Mouse (Mus musculus) lung, postnatal 36 days (tissue): ENCODE data around the gene Tmem150c.

Source experiments
- DNase-seq: peaks from one replicate; pipeline ENCODE4 v3.0.0; 2022; ENCODE audit warnings: mixed read lengths

Tmem150c gene

GRCm38 (mm10) chr5:100166591-100167491 is 7.2 kb upstream of the Tmem150c start:
- peak; percentile 63 for DNase-seq

- peak; percentile 21 for DNase-seq
These were observed 3.8 kb upstream of the Tmem150c start for GRCm38 (mm10) chr5:100163368-100163767.

- peak; percentile 10 for DNase-seq
These were observed 3.2 kb upstream of the Tmem150c start for GRCm38 (mm10) chr5:100162857-100163256.

GRCm38 (mm10) chr5:100162053-100162452 is 2.4 kb upstream of the Tmem150c start:
- DNase-seq, result no peak

GRCm38 (mm10) chr5:100158791-100159637 is 594 bp downstream of the Tmem150c start:
- peak; percentile 15 for DNase-seq

- no peak for DNase-seq
These were observed 1.3 kb downstream of the Tmem150c start for GRCm38 (mm10) chr5:100158301-100158700.

GRCm38 (mm10) chr5:100155646-100156045 is 4.0 kb downstream of the Tmem150c start:
- no peak for DNase-seq

GRCm38 (mm10) chr5:100149967-100150366 is 9.6 kb downstream of the Tmem150c start:
- no peak for DNase-seq

GRCm38 (mm10) chr5:100144836-100145235 is 14.8 kb downstream of the Tmem150c start:
- no peak for DNase-seq

GRCm38 (mm10) chr5:100127283-100127682 is 32.3 kb downstream of the Tmem150c start:
- peak; percentile 56 for DNase-seq

- DNase-seq, result no peak
These were observed 34.0 kb downstream of the Tmem150c start for GRCm38 (mm10) chr5:100125409-100126123.

- DNase-seq, result no peak
These were observed 35.1 kb downstream of the Tmem150c start for GRCm38 (mm10) chr5:100124530-100124929.

GRCm38 (mm10) chr5:100123283-100123682 is 36.3 kb downstream of the Tmem150c start:
- DNase-seq, result no peak

- no peak for DNase-seq
These were observed 38.4 kb downstream of the Tmem150c start for GRCm38 (mm10) chr5:100121170-100121569.

GRCm38 (mm10) chr5:100120711-100121141 is 38.9 kb downstream of the Tmem150c start:
- peak; percentile 3 for DNase-seq

GRCm38 (mm10) chr5:100119331-100119730 is 40.3 kb downstream of the Tmem150c start:
- DNase-seq, result no peak

- no peak for DNase-seq
These were observed 46.2 kb downstream of the Tmem150c start for GRCm38 (mm10) chr5:100113403-100113802.

- no peak for DNase-seq
These were observed 49.0 kb downstream of the Tmem150c start for GRCm38 (mm10) chr5:100110581-100110980.

GRCm38 (mm10) chr5:100109543-100110282 is 49.9 kb downstream of the Tmem150c start:
- DNase-seq, result peak; percentile 23

GRCm38 (mm10) chr5:100108866-100109265 is 50.7 kb downstream of the Tmem150c start:
- peak; percentile 55 for DNase-seq

GRCm38 (mm10) chr5:100102395-100102794 is 57.2 kb downstream of the Tmem150c start:
- DNase-seq, result no peak

- DNase-seq, result no peak
These were observed 61.6 kb downstream of the Tmem150c start for GRCm38 (mm10) chr5:100097967-100098366.
